Mouse (Mus musculus): ENCODE measurements at regions not wholly inside any gene's neighbourhood (a gene's known extent, or its start where the extent isn't known, plus 50 kb on each side); places are given as distances from the start of the nearest gene placed in this dataset.

GRCm38 (mm10) chr6:31112293-31113077 lies 153.6 kb upstream of the Klf14 start:
- no peak for DNase-seq

GRCm38 (mm10) chr6:31113558-31114326 lies 154.9 kb upstream of the Klf14 start:
- DNase-seq, result peak; percentile 73

GRCm38 (mm10) chr6:31114336-31115335 lies 155.8 kb upstream of the Klf14 start:
- no peak for DNase-seq

- DNase-seq, result no peak
Measured at GRCm38 (mm10) chr6:31115566-31115965, 156.7 kb upstream of the Klf14 start.

- DNase-seq, result no peak
Measured at GRCm38 (mm10) chr6:31116365-31116764, 157.5 kb upstream of the Klf14 start.

- DNase-seq, result no peak
Measured at GRCm38 (mm10) chr6:31117666-31118065, 158.8 kb upstream of the Klf14 start.

GRCm38 (mm10) chr6:31121008-31121407 lies 162.1 kb upstream of the Klf14 start:
- DNase-seq, result no peak

GRCm38 (mm10) chr6:31122895-31123294 lies 164.0 kb upstream of the Klf14 start:
- no peak for DNase-seq

GRCm38 (mm10) chr6:31123342-31123990 lies 164.6 kb upstream of the Klf14 start:
- DNase-seq, result no peak

- DNase-seq, result no peak
Measured at GRCm38 (mm10) chr6:31124076-31124475, 165.2 kb upstream of the Klf14 start.

GRCm38 (mm10) chr6:31124872-31125271 lies 166.0 kb upstream of the Klf14 start:
- DNase-seq, result no peak

- no peak for DNase-seq
Measured at GRCm38 (mm10) chr6:31125328-31126118, 166.6 kb upstream of the Klf14 start.

GRCm38 (mm10) chr6:31126131-31126871 lies 167.4 kb upstream of the Klf14 start:
- DNase-seq, result no peak

GRCm38 (mm10) chr6:31129170-31129569 lies 170.3 kb upstream of the Klf14 start:
- no peak for DNase-seq

GRCm38 (mm10) chr6:31129987-31130386 lies 171.1 kb upstream of the Klf14 start:
- DNase-seq, result no peak

GRCm38 (mm10) chr6:31130522-31130921 lies 171.6 kb upstream of the Klf14 start:
- DNase-seq, result no peak

GRCm38 (mm10) chr6:31131716-31132115 lies 172.8 kb upstream of the Klf14 start:
- DNase-seq, result no peak

GRCm38 (mm10) chr6:31132396-31133190 lies 173.7 kb upstream of the Klf14 start:
- DNase-seq, result no peak

- DNase-seq, result no peak
Measured at GRCm38 (mm10) chr6:31133896-31134735, 175.2 kb upstream of the Klf14 start.
